Mouse (Mus musculus): ENCODE measurements around the gene Bmp8b. TPM values are rescaled to one million over a fixed set of nuclear protein-coding genes. Genes with fewer than 3 reads are reported as not detected.

The Bmp8b gene
- polyA plus RNA-seq, 1 experiment from 2014 or later: not detected

Other genes with a start within 250 kb of the Bmp8b start
- gene Cap1, start 219.1 kb upstream of the Bmp8b start, polyA plus RNA-seq (2014; fragmentation: Nextera tagmentation; extraction: Ambion mirVana): 71.5 and 73.4 TPM in 2 replicates
- 25.2 and 27.0 TPM in 2 replicates for gene Mfsd2a, start 144.0 kb upstream of the Bmp8b start, polyA plus RNA-seq (2014; fragmentation: Nextera tagmentation; extraction: Ambion mirVana)
- 76.1 and 92.7 TPM in 2 replicates for gene Mycl, start 109.5 kb upstream of the Bmp8b start, polyA plus RNA-seq (2014; fragmentation: Nextera tagmentation; extraction: Ambion mirVana)
- gene Trit1, start 88.6 kb upstream of the Bmp8b start, polyA plus RNA-seq (2014; fragmentation: Nextera tagmentation; extraction: Ambion mirVana): 24.4 and 26.6 TPM in 2 replicates
- 0.13 and 0.28 TPM in 2 replicates for gene Oxct2b, start 11.1 kb downstream of the Bmp8b start, polyA plus RNA-seq (2014; fragmentation: Nextera tagmentation; extraction: Ambion mirVana)
- 106 and 112 TPM in 2 replicates for gene Ppie, start 34.8 kb downstream of the Bmp8b start, polyA plus RNA-seq (2014; fragmentation: Nextera tagmentation; extraction: Ambion mirVana)
- 1.1 and 1.5 TPM in 2 replicates for gene Hpcal4, start 78.1 kb downstream of the Bmp8b start, polyA plus RNA-seq (2014; fragmentation: Nextera tagmentation; extraction: Ambion mirVana)
- gene Nt5c1a, start 96.3 kb downstream of the Bmp8b start, polyA plus RNA-seq (2014; fragmentation: Nextera tagmentation; extraction: Ambion mirVana): not detected in 2 replicates
- gene Heyl, start 128.4 kb downstream of the Bmp8b start, polyA plus RNA-seq (2014; fragmentation: Nextera tagmentation; extraction: Ambion mirVana): 10.5 and 14.2 TPM in 2 replicates
- gene Pabpc4, start 157.2 kb downstream of the Bmp8b start, polyA plus RNA-seq (2014; fragmentation: Nextera tagmentation; extraction: Ambion mirVana): 38.0 and 47.1 TPM in 2 replicates
- not detected in 2 replicates for gene Oxct2a, start 218.5 kb downstream of the Bmp8b start, polyA plus RNA-seq (2014; fragmentation: Nextera tagmentation; extraction: Ambion mirVana)
- 0.06 and 0.13 TPM in 2 replicates for gene Bmp8a, start 238.1 kb downstream of the Bmp8b start, polyA plus RNA-seq (2014; fragmentation: Nextera tagmentation; extraction: Ambion mirVana)